Mouse (Mus musculus) MEL (cell line): ENCODE measurements at regions not wholly inside any gene's neighbourhood (a gene's known extent, or its start where the extent isn't known, plus 50 kb on each side); places are given as distances from the start of the nearest gene placed in this dataset.

Experiments used
- CTCF ChIP-seq, 3 experiments: IDR thresholded peaks in 2 of 3; conservative IDR thresholded peaks in 1 of 3; 2 replicates each; pipeline ENCODE4 v1.5.1; 2011 to 2012; ENCODE audit warnings: low read length in 3 of 3, low read depth in 2 of 3, mild to moderate bottlenecking in 2 of 3, improper control_type of control experiment in 1 of 3, inconsistent platforms in 1 of 3, mixed read lengths in 1 of 3, moderate library complexity in 1 of 3; ENCODE audit not compliant: control insufficient read depth in 1 of 3, insufficient read depth in 1 of 3, poor library complexity in 1 of 3, severe bottlenecking in 1 of 3
- TCF12 ChIP-seq: IDR thresholded peaks from 2 replicates; pipeline ENCODE4 v1.6.1; 2014; ENCODE audit warnings: low read depth, mild to moderate bottlenecking, inconsistent platforms, low read length, improper control_type of control experiment, moderate library complexity
- USF2 ChIP-seq, 2 experiments: IDR thresholded peaks; 2 replicates each; pipeline ENCODE4 v1.6.1; 2011 to 2012; ENCODE audit warnings: improper control_type of control experiment in 2 of 2, low read length in 2 of 2, borderline replicate concordance in 1 of 2, inconsistent platforms in 1 of 2, low read depth in 1 of 2, mild to moderate bottlenecking in 1 of 2; ENCODE audit not compliant: insufficient read depth in 1 of 2

DNA sequence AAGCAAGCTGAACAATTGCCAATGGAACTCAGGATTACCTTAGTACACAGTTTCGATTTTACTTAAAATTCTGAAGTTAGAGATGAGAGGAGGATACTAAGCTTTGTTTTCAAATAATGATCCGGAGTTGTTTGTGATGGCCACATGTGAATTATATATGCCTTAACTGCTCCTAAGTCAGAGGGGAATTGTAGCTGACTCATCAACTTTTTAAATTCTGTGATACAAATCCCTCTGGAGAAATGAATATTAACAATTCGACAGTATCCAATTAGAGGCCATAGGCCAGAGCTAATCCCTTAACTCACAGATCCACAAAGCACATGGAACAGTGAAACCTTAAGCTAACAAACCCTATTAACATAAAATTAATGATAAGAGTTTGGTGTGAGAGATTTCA lies 250.5 kb upstream of the Nox3 start:
- TF ChIP-seq USF2 (IDR thresholded peaks at IDR 0.05; ENCODE audit: borderline replicate concordance in 1 of 2, insufficient read depth in 1 of 2, low read depth in 1 of 2, low read length in 2 of 2): no peak
- no peak for TF ChIP-seq TCF12
- TF ChIP-seq CTCF (IDR thresholded peaks at IDR 0.05 in 2 of 3, conservative IDR thresholded peaks at IDR 0.05 in 1 of 3; ENCODE audit: control insufficient read depth in 1 of 3, insufficient read depth in 1 of 3, low read depth in 2 of 3, low read length in 3 of 3, poor library complexity in 1 of 3, severe bottlenecking in 1 of 3): no peak
